ENCODE assay signal across 8 mouse cellular contexts in the genomic region with DNA sequence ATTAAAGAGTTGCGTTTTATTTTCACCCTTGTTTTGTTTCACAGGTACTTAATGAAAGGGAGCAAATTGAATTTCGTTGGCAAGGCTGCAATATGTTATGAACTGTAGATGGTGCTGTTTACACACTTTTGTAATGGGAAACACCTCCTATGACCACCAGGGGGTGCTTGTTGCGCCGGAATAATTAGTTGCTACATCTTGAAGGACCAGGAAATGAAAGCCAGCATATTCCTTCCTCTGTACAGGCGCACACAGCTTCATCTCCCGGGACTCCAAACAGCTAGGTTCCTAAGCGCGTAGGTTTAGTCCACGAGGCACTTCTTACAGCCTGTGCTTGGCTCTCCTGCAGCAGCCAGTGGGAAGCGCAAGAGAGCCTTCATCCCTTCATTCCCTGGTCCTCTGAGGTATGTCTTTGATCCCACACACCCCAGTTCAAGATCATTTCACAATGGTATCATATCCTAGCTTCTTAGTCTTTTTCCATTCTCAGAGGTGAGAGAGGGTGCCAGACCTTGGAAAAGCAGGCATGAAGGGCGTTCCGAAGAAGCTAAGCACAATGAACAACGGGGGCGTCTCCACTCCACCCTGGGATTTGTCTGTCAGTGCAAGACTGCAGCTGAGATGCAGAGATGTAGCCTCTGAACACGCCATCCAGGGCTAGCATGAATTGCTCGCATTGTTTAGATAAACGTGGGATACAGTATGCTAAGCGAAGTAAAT.
A peak's percentile ranks its signal among the peaks of the same experiment; 100 is the strongest.
DNase-seq lines count a peak whose midpoint lies in the region; ATAC-seq and TF ChIP-seq lines count a peak whose summit lies in the region.

No protein-coding gene starts in this region.

- H3K79me2 ChIP-seq in liver, adult 2 months (ENCODE audit: control insufficient read depth, insufficient read depth, low read length): no peaks in the 10 kb centered on the region
- no peaks in the 10 kb centered on the region for H3K79me2 ChIP-seq in myocyte (ENCODE audit: control insufficient read depth, insufficient read depth)

- peak overlapping the region; percentile 68 for H3K4me2 ChIP-seq in heart, embryonic 13.5 days
- peak overlapping the region; percentile 47 for H3K4me2 ChIP-seq in kidney, postnatal 0 days (ENCODE audit: low read length)
- peak overlapping the region; percentile 36 for H3K4me2 ChIP-seq in myocyte (ENCODE audit: low read depth)
- peak overlapping the region; percentile 60 for H3K4me2 ChIP-seq in stomach, embryonic 16.5 days (ENCODE audit: low read depth, low read length)

- peak overlapping the region; percentile 55; the same call in 1 of the 2 replicates for H3K9ac ChIP-seq in heart, embryonic 13.5 days
- no peak overlapping the region for H3K9ac ChIP-seq in kidney, postnatal 0 days (ENCODE audit: low read depth, low read length)
- H3K9ac ChIP-seq in liver, adult 2 months (ENCODE audit: low read depth, low read length): no peak overlapping the region
- 0 out of 2 replicates have a peak overlapping the region, but pooled peaks have one; percentile 65 for H3K9ac ChIP-seq in stomach, embryonic 16.5 days (ENCODE audit: low read length)

- H3K4me3 ChIP-seq in bone marrow macrophage, adult 2 months (ENCODE audit: insufficient read depth, low read length): no peak overlapping the region
- no peak overlapping the region for H3K4me3 ChIP-seq in embryonic fibroblast, embryonic 13.5 days (ENCODE audit: insufficient read depth, low read length)
- H3K4me3 ChIP-seq in heart, embryonic 13.5 days: peak overlapping the region; percentile 41
- 0 out of 2 replicates have a peak overlapping the region, but pooled peaks have one; percentile 8 for H3K4me3 ChIP-seq in kidney, postnatal 0 days (replicated peaks; ENCODE audit: low read depth, low read length)
- no peak overlapping the region for H3K4me3 ChIP-seq in liver, adult 2 months (ENCODE audit: insufficient read depth, low read depth, low read length)
- H3K4me3 ChIP-seq in myocyte: no peak overlapping the region
- peak overlapping the region; percentile 26; the same call in 1 of the 2 replicates for H3K4me3 ChIP-seq in stomach, embryonic 16.5 days (replicated peaks; ENCODE audit: low read length)

- TF ChIP-seq POLR2A in bone marrow macrophage, adult 2 months (IDR thresholded peaks at IDR 0.05; ENCODE audit: borderline replicate concordance, low read depth, low read length): no peak
- no peak for TF ChIP-seq POLR2A in embryonic fibroblast, embryonic 13.5 days (IDR thresholded peaks at IDR 0.05; ENCODE audit: low read depth, low read length)
- TF ChIP-seq POLR2A in liver, adult 2 months (IDR thresholded peaks at IDR 0.05; ENCODE audit: extremely low read depth, insufficient read depth, low read length): no peak
- TF ChIP-seq POLR2A in myocyte (IDR thresholded peaks at IDR 0.05; ENCODE audit: insufficient read length, low read depth): no peak

- peak; percentile 48 for TF ChIP-seq CTCF in bone marrow macrophage, adult 2 months (IDR thresholded peaks at IDR 0.05; ENCODE audit: low read depth, low read length)
- TF ChIP-seq CTCF in embryonic fibroblast, embryonic 13.5 days (IDR thresholded peaks at IDR 0.05; ENCODE audit: borderline replicate concordance, insufficient read depth, low read length): 0 out of 2 replicates have a peak, but pooled peaks have one; percentile 9
- TF ChIP-seq CTCF in kidney, postnatal 0 days (IDR thresholded peaks at IDR 0.05; ENCODE audit: low read depth): peak; percentile 100
- TF ChIP-seq CTCF in liver, adult 2 months (IDR thresholded peaks at IDR 0.05; ENCODE audit: low read depth, low read length): peak; percentile 61

- H3K36me3 ChIP-seq in heart, embryonic 13.5 days: no peaks in the 10 kb centered on the region
- H3K36me3 ChIP-seq in kidney, postnatal 0 days (ENCODE audit: insufficient read depth, low read length): no peaks in the 10 kb centered on the region
- no peaks in the 10 kb centered on the region for H3K36me3 ChIP-seq in liver, adult 2 months (ENCODE audit: control insufficient read depth, insufficient read depth, low read length)
- H3K36me3 ChIP-seq in myocyte (ENCODE audit: control insufficient read depth, insufficient read depth): no peaks in the 10 kb centered on the region
- H3K36me3 ChIP-seq in stomach, embryonic 16.5 days (ENCODE audit: control insufficient read depth, insufficient read depth, low read length): no peaks in the 10 kb centered on the region

- peak; percentile 56 to 63 for DNase-seq in B cell, adult 2 months
- peak; percentile 91 for DNase-seq in kidney, postnatal 0 days (ENCODE audit: low spot score)
- peak; percentile 57 for DNase-seq in liver, adult 2 months (ENCODE audit: extremely low read depth, low read depth, low spot score)

- peaks cover 3% of the 10 kb centered on the region; the same call in 1 of the 2 replicates for H3K4me1 ChIP-seq in bone marrow macrophage, adult 2 months (ENCODE audit: control insufficient read depth, insufficient read depth, low read length)
- H3K4me1 ChIP-seq in embryonic fibroblast, embryonic 13.5 days (ENCODE audit: control insufficient read depth, insufficient read depth, low read length): no peaks in the 10 kb centered on the region
- peaks cover 4% of the 10 kb centered on the region; the same call in 1 of the 2 replicates for H3K4me1 ChIP-seq in heart, embryonic 13.5 days
- no peaks in the 10 kb centered on the region for H3K4me1 ChIP-seq in kidney, postnatal 0 days (replicated peaks; ENCODE audit: insufficient read depth, low read length)
- H3K4me1 ChIP-seq in liver, adult 2 months (ENCODE audit: control insufficient read depth, insufficient read depth, low read length): peaks cover 2% of the 10 kb centered on the region; the same call in 1 of the 2 replicates
- no peaks in the 10 kb centered on the region for H3K4me1 ChIP-seq in stomach, embryonic 16.5 days (ENCODE audit: control insufficient read depth, insufficient read depth, low read length)

- H3K27me3 ChIP-seq in heart, embryonic 13.5 days (replicated peaks): peaks cover 17% of the 10 kb centered on the region; the same call in 1 of the 2 replicates
- 0 out of 2 replicates have a peak, but pooled peaks cover 6% of the 10 kb centered on the region for H3K27me3 ChIP-seq in kidney, postnatal 0 days (ENCODE audit: insufficient read depth, low read length)
- no peaks in the 10 kb centered on the region for H3K27me3 ChIP-seq in liver, adult 2 months (ENCODE audit: control insufficient read depth, insufficient read depth, low read length)
- H3K27me3 ChIP-seq in myocyte (ENCODE audit: control insufficient read depth, insufficient read depth, insufficient read length): peaks cover 9% of the 10 kb centered on the region
- no peaks in the 10 kb centered on the region for H3K27me3 ChIP-seq in stomach, embryonic 16.5 days (ENCODE audit: control insufficient read depth, insufficient read depth, low read length)

- ATAC-seq in heart, embryonic 13.5 days (ENCODE audit: extremely low read depth, insufficient number of reproducible peaks, low FRiP score, low TSS enrichment): no peak
- peak; percentile 66 for ATAC-seq in kidney, postnatal 0 days (replicated peaks; ENCODE audit: low FRiP score, low read depth)
- peak; percentile 58; the same call in 1 of the 2 replicates for ATAC-seq in stomach, embryonic 16.5 days (ENCODE audit: insufficient read depth, low FRiP score)

- no peak overlapping the region for H3ac ChIP-seq in myocyte (ENCODE audit: control insufficient read depth, insufficient read length)

- no peak overlapping the region for H3K27ac ChIP-seq in bone marrow macrophage, adult 2 months (ENCODE audit: insufficient read depth, low read depth, low read length)
- no peak overlapping the region for H3K27ac ChIP-seq in embryonic fibroblast, embryonic 13.5 days (ENCODE audit: insufficient read depth, low read length)
- H3K27ac ChIP-seq in heart, embryonic 13.5 days (replicated peaks): no peak overlapping the region
- no peak overlapping the region for H3K27ac ChIP-seq in kidney, postnatal 0 days
- no peak overlapping the region for H3K27ac ChIP-seq in liver, adult 2 months (replicated peaks; ENCODE audit: insufficient read depth, low read depth, low read length)
- no peak overlapping the region for H3K27ac ChIP-seq in stomach, embryonic 16.5 days (ENCODE audit: low read length)

- no peaks in the 10 kb centered on the region for H3K9me3 ChIP-seq in heart, embryonic 13.5 days
- no peaks in the 10 kb centered on the region for H3K9me3 ChIP-seq in kidney, postnatal 0 days (replicated peaks; ENCODE audit: low read length)
- H3K9me3 ChIP-seq in stomach, embryonic 16.5 days (replicated peaks; ENCODE audit: control insufficient read depth, low read length): no peaks in the 10 kb centered on the region

- WGBS in heart, embryonic 13.5 days: 26% methylated on average over 18 of the region's 18 CpGs
- 32% methylated on average over 18 of the region's 18 CpGs for WGBS in kidney, postnatal 0 days
- 41% methylated on average over 18 of the region's 18 CpGs for WGBS in liver, adult 2 months
- WGBS in stomach, embryonic 16.5 days: 30% methylated on average over 18 of the region's 18 CpGs

TF ChIP-seq in myocyte, 11 proteins besides CTCF, POLR2A, EP300 and RAD21:
- TF ChIP-seq MYOG (IDR thresholded peaks at IDR 0.05; ENCODE audit: control insufficient read depth in 1 of 3, insufficient read depth in 1 of 3, insufficient read length in 2 of 3, low read depth in 2 of 3): no peak
- TF ChIP-seq POLR2AphosphoS2 (IDR thresholded peaks at IDR 0.05; ENCODE audit: insufficient read length, low read depth): no peak
- no peak for TF ChIP-seq SRF (IDR thresholded peaks at IDR 0.05; ENCODE audit: control insufficient read depth, insufficient read length, low read depth)
- TF ChIP-seq MAX (IDR thresholded peaks at IDR 0.05; ENCODE audit: low read depth): no peak
- TF ChIP-seq MYOD1 (IDR thresholded peaks at IDR 0.05; ENCODE audit: control insufficient read depth in 1 of 3, insufficient read length in 2 of 3, low read depth in 2 of 3): no peak
- TF ChIP-seq TCF12 (IDR thresholded peaks at IDR 0.05; ENCODE audit: insufficient read depth, poor library complexity, severe bottlenecking): no peak
- TF ChIP-seq USF1 (IDR thresholded peaks at IDR 0.05; ENCODE audit: low read depth): no peak
- TF ChIP-seq TCF3 (IDR thresholded peaks at IDR 0.05; ENCODE audit: insufficient read length, low read depth): no peak
- TF ChIP-seq E2F4 (IDR thresholded peaks at IDR 0.05; ENCODE audit: insufficient read depth): no peak

Comparison
In these comparisons a context has a peak if more than half of its experiments do, and no peak if none do; other contexts are left out.
1. H3K4me3 ChIP-seq: peak in heart, embryonic 13.5 days (single experiment), kidney, postnatal 0 days (single experiment) and stomach, embryonic 16.5 days (single experiment); none in bone marrow macrophage, adult 2 months (single experiment), embryonic fibroblast, embryonic 13.5 days (single experiment), liver, adult 2 months (single experiment) and myocyte (single experiment).
2. CTCF ChIP-seq: peak in every context shown above with its lines; median percentile 100 in kidney, postnatal 0 days; 61 in liver, adult 2 months; 48 in bone marrow macrophage, adult 2 months; 9 in embryonic fibroblast, embryonic 13.5 days.
3. H3K9ac ChIP-seq: peak in heart, embryonic 13.5 days (single experiment) and stomach, embryonic 16.5 days (single experiment); none in kidney, postnatal 0 days (single experiment) and liver, adult 2 months (single experiment).
4. Peak in every context shown above with its lines, with median percentiles within 50 percentile points of each other: DNase-seq and H3K4me2 ChIP-seq.